Mouse (Mus musculus) brain, embryonic 18.5 days (tissue): ENCODE measurements at regions not wholly inside any gene's neighbourhood (a gene's known extent, or its start where the extent isn't known, plus 50 kb on each side); places are given as distances from the start of the nearest gene placed in this dataset.
"Not testable (repeated sequence)": the region's sequence is repeated elsewhere in the genome, so short reads cannot be mapped to it uniquely, and the experiment has no call there.

Source experiments
- DNase-seq: peaks from one replicate; pipeline ENCODE4 v3.0.0-alpha.2; 2012; ENCODE audit warnings: low read depth, low spot score

DNA sequence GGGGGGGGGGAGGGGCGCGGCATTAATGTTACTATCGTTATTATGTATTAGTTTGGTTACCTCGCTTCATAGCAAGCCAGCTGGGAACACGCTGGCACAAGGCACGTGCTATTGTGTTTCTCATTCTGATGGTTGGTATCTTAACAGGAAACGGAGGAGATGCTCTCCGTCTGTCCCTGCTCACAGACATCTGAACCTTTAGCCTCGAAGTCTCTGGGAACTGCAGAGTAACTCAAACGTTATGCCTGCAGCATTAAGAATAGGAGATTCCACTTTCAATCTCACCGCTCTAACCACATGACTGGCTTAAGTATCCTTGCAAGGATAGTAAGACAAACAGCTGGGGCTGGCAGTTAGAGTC is 80.0 kb downstream of the Nfkbiz start:
- no peak for DNase-seq

DNA sequence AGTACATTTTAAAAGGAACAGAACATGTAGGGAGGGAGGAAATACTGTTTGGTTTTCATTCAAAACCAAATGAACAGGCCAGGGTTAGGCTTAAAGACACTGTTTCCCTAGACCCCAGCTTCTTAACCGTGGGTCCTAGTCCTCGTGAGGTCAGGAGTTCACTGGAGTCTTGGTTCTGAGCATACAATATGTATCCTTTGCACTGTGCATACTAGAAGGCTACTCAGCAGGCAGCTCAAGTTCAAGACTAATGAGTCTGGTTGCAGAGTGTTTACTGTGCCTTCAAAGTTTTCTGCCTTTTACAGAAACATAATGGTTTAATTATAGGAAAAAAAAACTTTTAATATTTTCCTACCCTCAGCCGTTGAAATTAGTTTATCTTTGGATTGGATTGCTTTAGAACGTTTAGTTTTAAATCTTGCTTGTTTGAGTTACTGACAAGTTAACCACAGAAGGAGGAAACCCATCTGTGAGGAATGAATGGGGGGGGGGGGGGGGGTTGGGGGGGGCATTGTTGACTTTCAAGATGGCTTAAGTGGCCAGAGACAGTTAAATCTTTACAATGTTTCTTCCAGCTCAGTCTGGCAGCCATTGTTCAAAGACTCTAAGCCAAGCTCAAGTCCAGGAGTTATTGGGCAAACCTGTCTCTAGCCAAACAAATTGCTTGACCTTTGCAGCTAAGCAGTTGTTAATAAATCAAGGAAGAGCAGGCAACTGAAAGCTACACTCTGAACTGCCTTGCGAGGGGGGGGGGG is 80.6 kb downstream of the Nfkbiz start:
- DNase-seq = no peak

DNA sequence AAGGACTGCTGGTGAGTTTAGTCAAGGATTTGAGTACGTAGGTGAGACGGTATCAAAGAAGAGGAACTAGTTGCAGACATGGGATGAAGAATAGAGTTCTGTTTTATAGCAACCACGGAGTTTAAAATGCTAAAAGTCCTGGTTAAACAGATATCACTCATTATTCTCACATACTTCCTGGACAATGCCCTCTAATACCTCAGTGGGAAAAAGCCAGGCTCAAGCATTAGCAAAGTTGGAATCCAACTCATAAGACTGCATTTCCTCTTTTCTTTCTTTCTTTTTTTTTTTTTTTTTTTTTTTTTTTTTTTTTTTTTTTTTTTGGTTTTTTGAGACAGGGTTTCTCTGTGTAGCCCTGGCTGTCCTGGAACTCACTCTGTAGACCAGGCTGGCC is 81.3 kb downstream of the Nfkbiz start:
- DNase-seq = not testable (repeated sequence)

DNA sequence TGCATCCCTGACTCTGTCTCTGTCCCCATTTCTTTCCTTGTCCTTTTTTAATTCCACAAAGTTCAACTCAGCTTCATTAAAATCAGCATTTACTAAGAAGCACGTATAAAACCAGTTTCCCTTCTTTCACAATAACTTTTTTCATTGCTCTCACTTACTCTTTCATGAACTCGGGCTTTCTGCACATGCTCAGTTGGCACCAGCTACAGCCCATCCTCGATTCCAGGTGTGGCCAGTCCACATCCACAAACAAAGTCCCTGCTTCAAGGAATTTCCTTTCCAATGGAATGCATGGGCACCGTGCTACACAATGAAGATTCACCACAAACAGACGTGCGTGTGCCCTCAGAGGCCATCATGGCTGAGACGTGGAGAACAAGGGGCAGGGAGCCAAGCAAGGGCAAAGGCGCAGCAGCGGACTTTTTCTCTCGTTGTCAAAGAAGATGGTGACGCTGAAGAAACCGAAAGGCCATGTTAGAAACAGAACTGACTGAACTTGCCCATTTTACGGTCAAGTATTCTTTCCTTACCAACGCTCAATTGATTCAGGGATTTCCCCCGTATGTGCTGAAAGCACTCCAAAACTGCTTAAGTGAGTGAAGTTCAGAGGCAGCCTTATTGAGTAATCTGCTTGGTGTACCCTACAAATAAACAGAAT is 81.8 kb downstream of the Nfkbiz start:
- DNase-seq = no peak

DNA sequence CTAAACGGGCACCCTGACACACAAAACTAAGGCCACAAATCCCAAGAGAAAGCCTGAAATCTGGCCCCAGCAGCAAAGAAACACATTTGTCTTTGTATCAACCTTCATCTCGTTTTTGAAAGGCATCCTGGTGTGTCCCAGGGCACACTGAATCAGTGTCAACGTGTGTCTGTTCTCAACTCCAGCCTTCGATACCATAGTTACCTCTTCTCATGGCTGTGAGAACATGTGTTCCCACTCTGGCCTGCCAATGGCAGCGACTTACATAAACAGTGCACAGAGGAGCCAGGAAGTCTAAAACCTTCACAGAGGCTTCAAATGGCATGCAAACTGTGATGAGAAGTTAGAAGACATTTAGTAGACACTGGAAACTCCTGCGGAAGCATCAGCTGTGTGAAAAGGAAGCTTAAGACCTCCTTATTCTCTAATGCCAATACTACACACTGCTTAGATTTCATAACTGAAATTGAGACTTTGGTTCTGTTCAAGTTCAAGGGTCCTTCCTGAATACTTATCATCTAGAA is 83.3 kb downstream of the Nfkbiz start:
- DNase-seq = no peak

DNA sequence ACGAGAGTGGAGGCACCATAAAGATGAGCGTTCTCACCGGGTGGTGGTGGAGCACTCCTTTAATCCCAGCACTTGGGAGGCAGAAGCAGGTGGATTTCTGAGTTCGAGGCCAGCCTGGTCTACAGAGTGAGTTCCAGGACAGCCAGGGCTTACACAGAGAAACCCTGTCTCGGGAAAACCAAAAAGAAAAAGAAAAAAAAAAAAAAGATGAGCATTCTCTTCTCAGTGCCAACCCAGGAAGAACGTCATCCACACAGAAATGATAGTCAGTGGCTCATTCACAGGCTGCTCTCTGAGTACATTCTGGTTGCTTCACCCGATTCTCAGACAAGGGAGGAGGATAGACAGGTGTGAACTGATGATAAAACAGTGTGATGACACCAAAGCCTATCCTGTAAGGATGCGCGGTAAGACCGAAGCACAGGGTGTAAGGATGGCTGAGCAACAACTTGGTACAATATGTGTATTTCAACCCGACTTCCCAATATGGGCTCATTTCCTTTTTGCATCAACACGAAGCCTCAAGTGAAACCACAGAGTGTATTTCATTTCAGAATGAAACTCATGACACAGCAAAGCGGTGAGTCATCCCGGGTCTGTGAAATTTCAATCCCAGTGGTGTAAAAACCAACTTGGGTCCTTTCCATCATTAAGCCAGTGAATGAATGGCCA is 84.5 kb downstream of the Nfkbiz start:
- DNase-seq = no peak

DNA sequence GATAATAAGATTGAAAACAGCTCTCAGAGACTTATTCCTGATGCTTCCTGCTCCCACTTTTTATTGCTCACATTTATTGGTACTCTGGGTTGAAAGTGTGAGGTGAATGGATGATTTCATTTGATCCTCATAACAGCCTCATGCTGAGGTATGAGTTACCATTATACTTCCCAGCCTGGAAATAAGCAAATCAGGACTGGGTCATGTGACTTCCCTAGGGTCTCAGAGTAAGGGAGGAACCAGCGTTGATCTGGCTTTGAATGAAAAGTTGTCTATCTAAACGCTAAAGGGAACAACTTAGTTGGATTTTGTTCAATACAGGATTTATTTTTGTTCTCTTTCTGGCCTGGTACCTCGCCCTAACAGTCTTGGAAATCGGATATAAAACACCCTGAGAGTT is 85.3 kb downstream of the Nfkbiz start:
- no peak for DNase-seq

DNA sequence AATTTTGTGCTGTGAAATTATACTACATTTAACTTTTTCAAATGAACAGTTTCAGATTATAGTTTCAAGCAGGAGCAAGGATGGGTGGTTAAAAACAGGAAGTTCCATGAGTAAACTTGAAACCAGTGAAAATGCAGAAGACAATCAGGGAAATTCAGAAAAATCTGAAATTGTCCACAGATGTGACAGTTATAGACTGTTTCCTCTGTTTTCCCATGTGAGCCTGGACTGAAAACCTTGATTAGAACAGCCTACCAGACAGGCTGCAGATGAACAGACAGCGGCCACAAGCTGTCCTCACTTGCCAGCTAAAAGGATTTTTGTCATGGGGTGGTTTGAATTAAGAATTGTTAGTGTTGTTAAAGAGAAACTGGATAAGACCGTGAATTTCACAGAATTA is 91.4 kb downstream of the Nfkbiz start:
- no peak for DNase-seq

DNA sequence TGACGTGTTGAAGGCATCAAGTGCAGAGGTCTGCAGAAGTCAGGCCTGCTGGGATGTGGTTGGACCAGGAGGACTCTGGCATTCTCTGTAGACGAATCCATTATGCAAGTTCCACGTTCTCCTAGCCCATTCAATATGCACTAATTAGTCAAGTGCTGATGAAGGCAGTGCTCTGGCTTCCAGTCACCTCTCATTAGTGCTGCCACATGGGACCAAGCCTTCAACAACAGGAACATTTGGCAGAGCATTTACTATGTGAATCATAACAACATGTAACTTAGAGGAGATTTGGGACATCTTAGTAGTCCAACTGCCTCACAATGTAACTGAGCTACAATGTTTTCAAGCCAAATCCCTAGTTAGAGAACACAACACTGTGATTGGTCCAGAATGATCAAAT is 92.5 kb downstream of the Nfkbiz start:
- DNase-seq = no peak

DNA sequence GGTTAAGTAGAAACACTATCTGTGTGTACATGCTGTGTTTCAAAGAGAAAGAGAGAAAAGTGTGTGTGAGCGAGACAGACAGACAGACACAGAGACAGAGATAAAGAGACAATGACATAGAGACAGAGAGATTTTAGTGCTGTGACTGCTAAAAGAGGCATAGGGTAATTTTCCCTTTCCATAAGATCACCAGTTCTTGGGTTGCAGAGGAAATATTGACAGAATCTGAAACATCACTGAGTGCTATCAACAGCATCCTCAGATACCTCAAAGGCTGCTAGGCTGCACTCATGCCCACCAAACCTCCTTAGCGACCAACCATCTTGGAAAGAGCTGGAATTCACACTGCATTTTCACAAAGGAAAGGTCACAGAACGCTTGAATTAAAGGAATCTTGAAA is 93.6 kb downstream of the Nfkbiz start:
- DNase-seq = no peak

DNA sequence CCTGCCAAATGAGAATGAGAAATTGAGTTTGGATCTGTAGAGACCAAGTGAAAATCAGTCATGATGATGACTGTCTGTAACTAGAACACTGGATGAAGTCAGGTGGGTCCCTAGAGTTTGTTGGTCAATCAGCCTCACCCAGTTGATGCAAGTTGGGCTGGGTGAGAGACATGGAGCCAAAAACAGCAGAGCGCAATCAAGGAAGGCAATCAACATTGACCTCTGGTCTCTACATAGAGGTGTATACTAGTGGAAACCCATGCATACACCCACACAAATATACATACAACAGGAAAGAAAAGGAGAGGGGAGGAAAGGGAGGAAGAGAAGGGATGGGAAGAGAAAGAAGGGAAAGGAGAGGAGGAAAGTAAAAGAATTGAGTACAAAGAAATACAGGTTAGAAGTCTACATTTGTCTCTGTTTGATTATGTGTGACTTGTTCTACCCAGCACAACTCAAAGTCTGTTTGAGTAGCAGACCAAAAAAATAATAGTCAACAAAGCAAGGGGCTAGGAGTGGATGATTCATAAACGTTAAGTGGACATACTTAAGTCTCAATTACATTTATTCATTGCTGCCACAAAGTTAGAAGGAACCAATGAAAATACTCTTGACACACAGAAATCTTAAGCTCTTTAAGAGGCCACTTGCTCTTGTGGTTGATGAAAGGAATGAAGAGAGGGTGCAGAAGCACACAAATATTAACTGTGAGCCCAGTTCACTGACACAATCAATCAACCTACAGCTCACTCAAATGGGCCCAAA is 97.4 kb downstream of the Nfkbiz start:
- DNase-seq = no peak

DNA sequence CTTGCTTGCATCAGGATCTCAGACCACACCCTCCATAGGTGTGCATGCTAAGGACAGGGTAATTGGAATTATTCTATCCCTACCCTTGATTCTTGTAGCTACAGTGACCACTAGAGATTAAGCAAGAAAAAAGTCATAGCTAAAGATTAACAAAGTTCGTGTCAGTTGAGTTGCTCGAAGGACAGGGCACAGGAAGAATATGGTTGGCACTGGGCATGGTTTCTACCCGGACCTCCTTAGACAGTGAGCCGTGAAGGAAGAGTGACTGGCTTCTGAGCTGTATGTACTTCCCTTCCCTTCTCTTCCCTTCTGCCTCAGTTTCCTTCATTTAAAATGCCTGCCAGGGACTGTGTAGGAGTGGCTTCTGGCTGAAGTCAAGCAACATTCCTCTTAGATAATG is 100.0 kb downstream of the Nfkbiz start:
- no peak for DNase-seq

DNA sequence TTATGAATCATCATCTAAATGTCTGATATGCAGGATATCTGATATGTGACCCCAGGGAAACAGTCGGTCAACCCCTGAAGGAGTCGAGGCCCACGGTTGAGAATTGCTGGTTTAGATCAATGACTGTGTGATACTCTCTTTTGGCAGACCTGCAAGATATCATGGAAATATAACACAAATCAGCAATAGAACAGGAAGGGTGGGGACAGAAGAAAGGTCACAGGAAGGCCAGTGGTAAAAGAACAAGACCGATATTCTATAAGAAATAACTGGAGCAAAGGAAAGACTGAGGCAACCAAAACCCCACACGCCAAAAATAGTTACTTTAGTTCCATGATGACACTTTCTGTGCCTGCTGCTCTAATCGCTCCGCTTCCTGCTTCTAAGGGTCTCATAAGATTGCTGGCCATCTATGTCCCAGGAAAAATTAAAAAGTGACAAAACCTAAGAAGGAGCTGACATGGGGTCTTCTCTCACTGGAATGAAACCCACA is 103.2 kb downstream of the Nfkbiz start:
- no peak for DNase-seq

DNA sequence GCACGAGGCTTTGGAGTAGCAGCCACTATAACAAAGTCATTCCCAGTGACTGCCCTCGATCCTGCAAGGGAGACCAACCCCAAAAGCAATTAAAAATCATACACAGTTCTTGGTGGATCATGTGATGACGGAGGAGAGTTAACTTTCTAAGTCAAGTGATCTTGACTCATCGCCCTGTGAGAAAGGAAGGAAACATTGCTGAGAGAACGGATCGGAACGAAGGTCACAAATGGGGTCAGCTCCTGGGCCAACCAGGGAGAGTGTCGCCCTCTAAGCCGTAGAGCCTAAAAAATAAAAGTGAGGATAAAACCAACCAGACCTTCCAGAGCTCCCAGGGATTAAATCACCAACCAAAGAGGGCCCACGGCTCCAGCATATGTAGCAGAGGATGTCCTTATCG is 104.4 kb downstream of the Nfkbiz start:
- no peak for DNase-seq

DNA sequence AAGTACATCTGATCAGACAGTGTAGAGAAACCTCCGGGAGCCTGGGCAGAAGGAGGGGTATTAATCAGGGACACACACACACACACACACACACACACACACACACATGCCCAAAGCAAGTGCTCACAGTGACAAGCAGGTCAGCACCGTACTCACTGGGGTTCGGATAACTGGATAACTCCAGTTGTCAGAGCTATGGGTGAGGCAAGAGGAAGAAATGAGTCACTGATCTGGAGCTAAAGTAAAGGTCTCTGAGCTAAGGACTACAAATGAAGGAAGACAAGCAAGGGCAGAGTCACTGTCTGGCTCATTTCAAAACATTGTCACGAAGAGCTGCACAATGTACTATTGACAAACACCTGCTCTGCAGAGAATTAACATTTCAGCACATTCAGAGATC is 104.9 kb downstream of the Nfkbiz start:
- DNase-seq = no peak

DNA sequence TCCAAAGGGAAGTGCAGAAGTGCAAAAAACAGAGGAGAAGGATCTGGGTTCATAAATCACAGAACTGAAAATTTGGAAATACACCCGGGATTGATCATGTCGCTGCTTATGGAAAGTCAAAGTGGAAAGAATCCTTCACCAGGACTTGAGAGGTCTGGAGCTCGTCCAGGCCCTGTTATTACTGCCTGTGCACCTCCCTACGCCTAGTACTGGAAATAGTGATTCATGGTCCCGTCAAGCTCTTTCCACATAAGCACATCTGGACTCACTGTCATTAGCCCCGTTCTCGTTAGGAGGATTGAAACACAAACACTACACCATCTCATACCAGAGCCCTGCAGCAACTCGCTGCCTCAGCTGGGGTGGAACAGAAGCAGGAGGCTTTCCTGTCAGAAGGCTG is 107.7 kb downstream of the Nfkbiz start:
- DNase-seq = no peak

DNA sequence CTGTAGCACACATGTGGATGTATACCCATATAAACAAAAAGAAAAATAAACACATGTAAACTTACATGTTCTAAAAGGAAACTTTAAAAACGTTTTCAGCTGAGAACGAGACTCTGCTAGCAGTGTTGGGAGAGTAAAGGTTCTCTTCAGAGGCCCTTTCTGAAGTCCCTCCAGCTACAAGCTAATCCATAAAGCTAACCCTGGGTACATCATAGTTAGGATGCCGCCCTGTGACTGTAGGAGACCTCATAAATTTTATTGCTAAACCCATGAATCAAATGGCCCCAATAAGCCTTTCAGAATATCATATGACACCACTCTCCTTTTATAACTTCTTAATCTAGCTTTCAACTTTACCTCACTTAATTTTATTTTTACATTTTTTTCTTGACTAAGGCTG is 112.2 kb downstream of the Nfkbiz start:
- DNase-seq = no peak

DNA sequence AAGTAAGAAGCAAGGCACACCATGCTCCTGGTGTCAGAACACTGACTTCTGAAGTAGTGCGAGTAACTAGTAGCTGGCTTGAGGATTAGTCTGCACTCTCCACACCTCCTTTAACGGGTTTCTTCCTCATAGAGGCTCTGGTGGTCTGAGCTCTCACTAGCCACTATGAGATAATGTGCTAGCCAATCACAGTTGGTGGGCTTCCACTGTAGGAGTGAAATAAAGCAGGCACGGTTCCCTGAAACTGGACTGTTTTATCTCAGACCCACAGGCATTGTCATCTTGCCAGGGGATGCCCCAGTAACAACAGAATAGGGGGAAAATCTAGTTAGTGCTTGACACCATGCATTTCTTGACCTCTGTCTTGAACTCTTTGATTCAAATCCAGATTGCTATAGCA is 118.3 kb downstream of the Nfkbiz start:
- no peak for DNase-seq

DNA sequence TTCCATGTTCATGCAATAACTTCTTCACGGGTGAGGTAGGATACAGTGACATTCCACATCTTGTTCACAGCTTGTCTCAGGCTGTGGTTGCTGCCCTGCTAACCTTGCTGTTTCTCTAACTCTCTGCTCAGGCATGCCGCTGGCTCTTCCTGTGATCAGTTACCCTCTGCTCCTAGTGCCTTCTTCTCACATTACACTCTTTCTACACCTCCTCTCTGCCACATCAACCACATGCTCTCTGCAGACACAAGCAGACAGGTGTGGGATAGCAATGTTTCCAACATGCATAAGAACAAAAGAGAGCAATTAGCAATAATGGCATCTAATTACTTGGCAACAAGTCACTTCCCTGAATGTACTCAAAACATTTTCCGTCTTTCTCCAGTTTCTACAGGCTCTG is 128.7 kb downstream of the Nfkbiz start:
- no peak for DNase-seq

DNA sequence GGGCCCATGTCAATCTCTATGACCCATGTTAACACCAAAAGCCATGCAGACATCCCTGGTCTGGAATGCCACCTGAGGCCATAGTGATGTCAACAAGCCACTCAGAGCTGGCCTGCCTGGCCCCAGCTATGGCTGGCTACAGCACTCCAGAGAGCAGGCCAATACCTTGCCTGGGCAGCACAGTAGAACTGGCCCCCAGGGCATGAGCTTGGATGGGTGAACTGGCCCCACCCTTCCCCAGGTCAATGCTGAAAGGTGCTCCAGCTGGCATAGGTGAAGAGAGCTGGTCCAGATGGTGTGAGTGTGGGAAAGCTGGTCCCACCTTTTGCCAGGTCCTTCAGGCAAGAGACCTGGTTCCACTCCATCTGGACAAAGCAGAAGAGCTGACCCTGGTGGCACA is 132.2 kb downstream of the Nfkbiz start:
- no peak for DNase-seq

DNA sequence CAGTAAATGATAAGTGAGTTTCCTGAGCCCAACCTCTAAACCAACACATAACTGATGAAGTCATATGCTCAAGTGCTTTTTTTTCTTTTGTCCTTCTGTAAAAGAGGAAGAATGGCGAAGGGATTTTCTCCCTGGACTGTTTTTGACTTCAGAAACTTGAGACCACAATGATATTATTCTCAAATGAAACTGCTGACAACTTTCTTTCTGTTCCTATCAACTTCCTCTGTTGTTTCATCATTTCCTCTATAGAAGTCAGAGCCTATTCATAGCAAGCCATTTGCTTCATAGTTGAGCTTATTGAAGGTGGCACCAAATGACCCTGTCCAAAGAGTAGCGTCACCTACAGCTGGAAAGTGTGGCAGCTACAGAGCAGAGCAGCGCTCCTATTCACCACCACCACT is 140.2 kb downstream of the Nfkbiz start:
- no peak for DNase-seq

DNA sequence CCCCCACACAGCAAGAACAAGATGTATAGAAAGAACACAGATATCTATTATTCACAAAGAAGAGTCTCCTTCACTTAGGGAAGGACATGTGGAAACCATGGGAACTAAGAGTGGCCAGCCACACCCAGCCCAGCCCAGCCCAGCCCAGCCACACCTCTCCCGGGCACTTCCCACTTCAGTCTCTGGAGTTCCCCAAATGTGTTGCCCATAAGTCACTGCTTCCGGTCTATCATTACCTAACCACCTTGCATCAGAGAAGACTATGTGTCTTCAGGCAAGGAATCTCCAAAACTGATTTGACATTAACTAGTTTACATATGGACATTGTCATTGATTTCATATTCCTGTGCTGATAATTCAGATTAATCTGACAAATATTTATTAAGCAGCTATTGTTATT is 147.6 kb downstream of the Nfkbiz start:
- no peak for DNase-seq
